Mouse (Mus musculus) liver, postnatal 0 days (tissue): ENCODE results near the gene Rpl38. TPM values are rescaled to one million over a fixed set of nuclear protein-coding genes. Genes with fewer than 3 reads are reported as not detected.

Source experiments
- ATAC-seq: fragments of 200-750 bp; cut with Nextera tagmentation; 2 replicates; pipeline ENCODE4 v1.8.0; 2017; ENCODE audit warnings: mild to moderate bottlenecking, moderate library complexity
- DNase-seq: peaks from one replicate; pipeline ENCODE4 v3.0.0-alpha.2; 2016
- H3K27ac ChIP-seq: fragments of 300-500 bp; sonication (generic); 2 replicates; pipeline ENCODE4 v1.5.1; 2014; ENCODE audit warnings: antibody characterized with exemption, moderate library complexity, mild to moderate bottlenecking, low read depth
- H3K27me3 ChIP-seq: fragments of 300-500 bp; sonication (generic); 2 replicates; pipeline ENCODE4 v1.6.1; 2014; ENCODE audit warnings: low read length, control low read depth, mixed read lengths; ENCODE audit not compliant: insufficient read depth
- H3K36me3 ChIP-seq: fragments of 300-500 bp; sonication (generic); replicated peaks from 2 replicates; pipeline ENCODE4 v1.6.1; 2014; ENCODE audit warnings: mild to moderate bottlenecking, control low read depth, low read length, moderate library complexity, mixed read lengths; ENCODE audit not compliant: insufficient read depth
- H3K4me1 ChIP-seq: fragments of 300-500 bp; sonication (generic); 2 replicates; pipeline ENCODE4 v1.6.1; 2014; ENCODE audit warnings: antibody characterized with exemption, mild to moderate bottlenecking, control low read depth; ENCODE audit not compliant: insufficient read depth
- H3K4me2 ChIP-seq: fragments of 300-500 bp; sonication (generic); 2 replicates; pipeline ENCODE4 v1.6.1; 2014; ENCODE audit warnings: low read depth, mild to moderate bottlenecking, low read length, moderate library complexity, mixed read lengths
- H3K4me3 ChIP-seq: fragments of 300-500 bp; sonication (generic); 2 replicates; pipeline ENCODE4 v1.5.1; 2014; ENCODE audit warnings: low read depth, low read length
- H3K9ac ChIP-seq: fragments of 300-500 bp; sonication (generic); replicated peaks from 2 replicates; pipeline ENCODE4 v1.6.1; 2014; ENCODE audit warnings: mild to moderate bottlenecking, moderate library complexity
- H3K9me3 ChIP-seq: fragments of 300-500 bp; sonication (generic); 2 replicates; pipeline ENCODE4 v1.6.1; 2016; ENCODE audit warnings: mild to moderate bottlenecking, control low read depth, low read length, mixed read lengths
- CTCF ChIP-seq: sonication (generic); IDR thresholded peaks from 2 replicates; pipeline ENCODE4 v1.5.1; 2016; ENCODE audit warnings: antibody characterized with exemption, low read depth
- EP300 ChIP-seq: IDR thresholded peaks from 2 replicates; pipeline ENCODE4 v1.6.1; 2016; ENCODE audit warnings: antibody characterized with exemption, low read depth, mild to moderate bottlenecking
- WGBS: fragments of 180-500 bp; shearing (Covaris S2); extraction: QIAGEN DNeasy Blood & Tissue Kit; methylation state at CpG from one replicate; pipeline ENCODE4 v1.1.7; 2014; ENCODE audit not compliant: insufficient replicate concordance; 5-methylcytosine and 5-hydroxymethylcytosine counted together
- polyA plus RNA-seq: library from polyadenylated mRNA; unstranded; fragments of >200 nt; fragmentation: Nextera tagmentation; extraction: Ambion mirVana; gene quantifications from 2 replicates; pipeline ENCODE4 v1.2.1, GENCODE M21; 2015

The Rpl38 gene
- polyA plus RNA-seq, 1 experiment from 2014 or later: 837 TPM

GRCm38 (mm10) chr11:114714526-114714925, 46.2 kb downstream of the Rpl38 start:
- DNase-seq (no peak), ATAC-seq (no peak)
- H3K4me2 ChIP-seq: no peak overlapping the region
- TF ChIP-seq CTCF: no peak
- no peak for TF ChIP-seq EP300
- H3K4me3 ChIP-seq: no peak overlapping the region
- 91% methylated on average over 6 of the region's 6 CpGs for WGBS
- no peaks in the 10 kb centered on the region for H3K4me1 ChIP-seq
- no peaks in the 10 kb centered on the region for H3K27me3 ChIP-seq
- H3K9ac ChIP-seq: no peak overlapping the region
- no peaks in the 10 kb centered on the region for H3K9me3 ChIP-seq
- no peak overlapping the region for H3K27ac ChIP-seq
- H3K36me3 ChIP-seq: peaks cover 2% of the 10 kb centered on the region; the same call in 1 of the 2 replicates

- ATAC-seq: no peak
- Histone ChIP-seq H3K27ac (no peak overlapping the region), H3K9ac (no peak overlapping the region), H3K9me3 (no peaks in the 10 kb centered on the region), H3K4me2 (no peak overlapping the region), H3K27me3 (no peaks in the 10 kb centered on the region), H3K4me1 (no peaks in the 10 kb centered on the region), H3K4me3 (no peak overlapping the region), H3K36me3 (peaks cover 2% of the 10 kb centered on the region; the same call in 1 of the 2 replicates)
- no peak for DNase-seq
- WGBS: 77% methylated on average over 7 of the region's 7 CpGs
- no peak for TF ChIP-seq CTCF
- TF ChIP-seq EP300: no peak
Observed at GRCm38 (mm10) chr11:114715531-114715930, 47.2 kb downstream of the Rpl38 start.

- Histone ChIP-seq H3K36me3 (no peaks in the 10 kb centered on the region), H3K4me1 (peaks cover 5% of the 10 kb centered on the region), H3K9ac (no peak overlapping the region), H3K27me3 (no peaks in the 10 kb centered on the region), H3K9me3 (no peaks in the 10 kb centered on the region), H3K27ac (no peak overlapping the region), H3K4me3 (no peak overlapping the region), H3K4me2 (no peak overlapping the region)
- peak; percentile 46; the same call in 1 of the 2 replicates for ATAC-seq
- TF ChIP-seq EP300 (no peak), CTCF (no peak)
- no peak for DNase-seq
- WGBS: 68% methylated on average over 10 of the region's 10 CpGs
Observed at GRCm38 (mm10) chr11:114720535-114720934, 52.2 kb downstream of the Rpl38 start.

Other genes starting within 250 kb of the Rpl38 start
- gene Ttyh2, start 6.9 kb downstream of the Rpl38 start, polyA plus RNA-seq: 22.1 and 23.7 TPM in 2 replicates
- gene Dnaic2, start 58.9 kb downstream of the Rpl38 start, polyA plus RNA-seq: 0.13 TPM in 1 of 2 replicates, not detected in the other
- 0.11 and 0.13 TPM in 2 replicates for gene Kif19a, start 96.9 kb downstream of the Rpl38 start, polyA plus RNA-seq
- gene Btbd17, start 127.4 kb downstream of the Rpl38 start, polyA plus RNA-seq: not detected in 2 replicates
- not detected in 2 replicates for gene Gpr142, start 130.4 kb downstream of the Rpl38 start, polyA plus RNA-seq
- 23.2 and 24.9 TPM in 2 replicates for gene Gprc5c, start 182.6 kb downstream of the Rpl38 start, polyA plus RNA-seq
- gene Cd300a, start 221.5 kb downstream of the Rpl38 start, polyA plus RNA-seq: 7.7 and 9.7 TPM in 2 replicates